Mouse (Mus musculus) kidney, postnatal 0 days (tissue): Measurements from ENCODE around the gene Gtpbp8. TPM values are rescaled to one million over a fixed set of nuclear protein-coding genes. Genes with fewer than 3 reads are reported as not detected.

Experiments
- ATAC-seq: fragments of 200-750 bp; cut with Nextera tagmentation; replicated peaks from 2 replicates; pipeline ENCODE4 v1.8.0; 2017; ENCODE audit warnings: low read depth, moderate number of reproducible peaks, moderate TSS enrichment, moderate library complexity; ENCODE audit not compliant: low FRiP score
- DNase-seq: peaks from one replicate; pipeline ENCODE4 v3.0.0-alpha.2; 2016; ENCODE audit warnings: low spot score
- H3K27ac ChIP-seq: fragments of 300-500 bp; sonication (generic); 2 replicates; pipeline ENCODE4 v1.5.1; 2014; ENCODE audit warnings: mild to moderate bottlenecking
- H3K27me3 ChIP-seq: fragments of 300-500 bp; sonication (generic); 2 replicates; pipeline ENCODE4 v1.6.1; 2014; ENCODE audit warnings: low read length, mixed read lengths; ENCODE audit not compliant: insufficient read depth
- H3K36me3 ChIP-seq: fragments of 300-500 bp; sonication (generic); 2 replicates; pipeline ENCODE4 v1.6.1; 2014; ENCODE audit warnings: low read length, mixed read lengths; ENCODE audit not compliant: insufficient read depth
- H3K4me1 ChIP-seq: fragments of 300-500 bp; sonication (generic); replicated peaks from 2 replicates; pipeline ENCODE4 v1.6.1; 2014; ENCODE audit warnings: antibody characterized with exemption, low read length, mixed read lengths; ENCODE audit not compliant: insufficient read depth
- H3K4me2 ChIP-seq: fragments of 300-500 bp; sonication (generic); 2 replicates; pipeline ENCODE4 v1.6.1; 2014; ENCODE audit warnings: mild to moderate bottlenecking, low read length, moderate library complexity, mixed read lengths
- H3K4me3 ChIP-seq: fragments of 300-500 bp; sonication (generic); replicated peaks from 2 replicates; pipeline ENCODE4 v1.5.1; 2014; ENCODE audit warnings: low read depth, low read length
- H3K9ac ChIP-seq: fragments of 300-500 bp; sonication (generic); 2 replicates; pipeline ENCODE4 v1.6.1; 2014; ENCODE audit warnings: low read depth, low read length
- H3K9me3 ChIP-seq: fragments of 300-500 bp; sonication (generic); replicated peaks from 2 replicates; pipeline ENCODE4 v1.6.1; 2016; ENCODE audit warnings: low read length, inconsistent platforms, mixed read lengths
- CTCF ChIP-seq: IDR thresholded peaks from 2 replicates; pipeline ENCODE4 v1.5.1; 2016; ENCODE audit warnings: antibody characterized with exemption, low read depth, mild to moderate bottlenecking, moderate library complexity
- WGBS: fragments of 180-500 bp; shearing (Covaris S2); extraction: QIAGEN DNeasy Blood & Tissue Kit; methylation state at CpG from one replicate; pipeline ENCODE4 v1.1.7; 2014; 5-methylcytosine and 5-hydroxymethylcytosine counted together
- polyA plus RNA-seq: library from polyadenylated mRNA; unstranded; fragments of >200 nt; fragmentation: Nextera tagmentation; extraction: Ambion mirVana; gene quantifications from 2 replicates; pipeline ENCODE4 v1.2.1, GENCODE M21; 2015

Gtpbp8 gene
- polyA plus RNA-seq, 1 experiment from 2014 or later = 30.6 TPM

GRCm38 (mm10) chr16:44695214-44695858 is 50.8 kb downstream of the Gtpbp8 start:
- ATAC-seq (peak; percentile 50; the same call in 1 of the 2 replicates), DNase-seq (peak; percentile 95)
- no peak overlapping the region for H3K4me3 ChIP-seq
- no peak overlapping the region for H3K4me2 ChIP-seq
- H3K27me3 ChIP-seq = no peaks in the 10 kb centered on the region
- H3K36me3 ChIP-seq = no peaks in the 10 kb centered on the region
- no peaks in the 10 kb centered on the region for H3K4me1 ChIP-seq
- TF ChIP-seq CTCF = no peak
- H3K27ac ChIP-seq = peak overlapping the region; percentile 71
- WGBS = 61% methylated on average over 8 of the region's 8 CpGs
- no peak overlapping the region for H3K9ac ChIP-seq
- H3K9me3 ChIP-seq = no peaks in the 10 kb centered on the region

DNA sequence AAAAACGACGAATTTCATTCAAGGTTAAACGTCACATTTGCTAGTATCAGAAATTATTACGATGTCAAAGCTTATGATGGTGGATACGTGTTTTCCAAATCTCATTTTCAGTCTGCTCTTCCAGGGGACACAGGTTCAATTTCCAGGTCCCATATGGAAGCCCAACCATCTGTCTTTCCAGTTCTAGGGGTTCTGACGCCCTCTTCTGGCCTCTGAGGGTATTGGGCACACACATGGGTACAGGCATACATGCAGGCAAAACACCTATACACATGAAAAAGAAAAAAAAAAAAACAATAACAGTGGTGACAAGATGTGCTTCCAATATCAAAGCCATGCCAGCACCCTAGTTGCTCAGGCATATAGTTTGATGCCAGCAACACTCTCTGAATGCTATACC is 52.5 kb downstream of the Gtpbp8 start:
- no peak for DNase-seq
- Histone ChIP-seq H3K9ac (no peak overlapping the region), H3K9me3 (no peaks in the 10 kb centered on the region), H3K27me3 (no peaks in the 10 kb centered on the region), H3K4me1 (0 out of 2 replicates have a peak, but pooled peaks cover under 1% of the 10 kb centered on the region), H3K27ac (no peak overlapping the region), H3K4me2 (no peak overlapping the region), H3K4me3 (no peak overlapping the region), H3K36me3 (no peaks in the 10 kb centered on the region)
- ATAC-seq = no peak
- TF ChIP-seq CTCF = peak; percentile 45
- 73% methylated on average over 6 of the region's 6 CpGs for WGBS

GRCm38 (mm10) chr16:44692541-44692940 is 53.6 kb downstream of the Gtpbp8 start:
- no peaks in the 10 kb centered on the region for H3K36me3 ChIP-seq
- no peak for DNase-seq
- H3K4me1 ChIP-seq = peaks cover 12% of the 10 kb centered on the region
- H3K27me3 ChIP-seq = no peaks in the 10 kb centered on the region
- no peak for ATAC-seq
- WGBS = 97% methylated on average over 1 of the region's 1 CpGs
- H3K9me3 ChIP-seq = no peaks in the 10 kb centered on the region
- no peak for TF ChIP-seq CTCF
- H3K4me3 ChIP-seq = no peak overlapping the region
- H3K9ac ChIP-seq = no peak overlapping the region
- no peak overlapping the region for H3K27ac ChIP-seq
- H3K4me2 ChIP-seq = no peak overlapping the region

- Histone ChIP-seq H3K27ac (no peak overlapping the region), H3K36me3 (no peaks in the 10 kb centered on the region), H3K27me3 (no peaks in the 10 kb centered on the region), H3K9me3 (no peaks in the 10 kb centered on the region), H3K4me1 (peaks cover 19% of the 10 kb centered on the region), H3K9ac (no peak overlapping the region), H3K4me3 (no peak overlapping the region), H3K4me2 (no peak overlapping the region)
- no peak for TF ChIP-seq CTCF
- 47% methylated on average over 17 of the region's 17 CpGs for WGBS
- DNase-seq (peak; percentile 69), ATAC-seq (no peak)
Measured at GRCm38 (mm10) chr16:44691561-44692141, 54.5 kb downstream of the Gtpbp8 start.

- peaks cover 19% of the 10 kb centered on the region for H3K4me1 ChIP-seq
- no peaks in the 10 kb centered on the region for H3K27me3 ChIP-seq
- H3K27ac ChIP-seq = no peak overlapping the region
- no peak overlapping the region for H3K9ac ChIP-seq
- DNase-seq = no peak
- no peak for TF ChIP-seq CTCF
- H3K36me3 ChIP-seq = no peaks in the 10 kb centered on the region
- 68% methylated on average over 2 of the region's 2 CpGs for WGBS
- H3K4me3 ChIP-seq = no peak overlapping the region
- H3K9me3 ChIP-seq = no peaks in the 10 kb centered on the region
- no peak for ATAC-seq
- H3K4me2 ChIP-seq = no peak overlapping the region
Measured at GRCm38 (mm10) chr16:44691066-44691465, 55.1 kb downstream of the Gtpbp8 start.

DNA sequence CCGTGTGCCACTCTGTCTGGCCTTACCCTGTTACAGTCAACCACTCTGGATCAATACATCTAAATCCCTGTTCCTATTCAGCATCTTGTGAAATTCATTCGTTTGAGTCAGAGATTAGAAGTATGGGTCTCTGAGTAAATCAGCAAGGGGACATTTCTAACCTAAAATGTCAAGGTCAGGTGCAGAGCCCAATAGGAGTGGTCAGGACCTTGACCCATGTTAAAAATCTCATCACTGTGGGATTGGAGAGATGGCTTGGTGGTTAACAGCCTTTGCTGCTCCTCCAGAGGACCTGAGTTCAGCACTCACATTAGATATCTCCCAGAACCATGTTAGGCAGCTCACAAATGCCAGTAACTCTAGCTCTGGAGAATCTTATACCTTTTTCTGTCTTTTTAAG is 55.7 kb downstream of the Gtpbp8 start:
- Histone ChIP-seq H3K4me2 (no peak overlapping the region), H3K9ac (no peak overlapping the region), H3K9me3 (no peaks in the 10 kb centered on the region), H3K4me3 (no peak overlapping the region), H3K4me1 (peaks cover 19% of the 10 kb centered on the region), H3K27ac (no peak overlapping the region), H3K27me3 (no peaks in the 10 kb centered on the region), H3K36me3 (no peaks in the 10 kb centered on the region)
- TF ChIP-seq CTCF = no peak
- no peak for ATAC-seq
- 90% methylated on average over 2 of the region's 2 CpGs for WGBS
- no peak for DNase-seq
